Mouse (Mus musculus): ENCODE measurements around the gene H6pd. TPM values are rescaled to one million over a fixed set of nuclear protein-coding genes. Genes with fewer than 3 reads are reported as not detected.

The H6pd gene
- polyA plus RNA-seq, 1 experiment from 2014 or later, result 10.6 TPM

GRCm38 (mm10) chr4:149942831-149943741 is 65.7 kb downstream of the H6pd start:
- no peak overlapping the region for H3K27ac ChIP-seq (replicated peaks)
- H3K4me3 ChIP-seq, result no peak overlapping the region
- H3K9ac ChIP-seq, result no peak overlapping the region
- WGBS, result 53% methylated on average over 10 of the region's 10 CpGs
- no peaks in the 10 kb centered on the region for H3K36me3 ChIP-seq
- no peak for ATAC-seq (ENCODE audit: extremely low read depth, insufficient number of reproducible peaks, low FRiP score, low TSS enrichment)
- no peak overlapping the region for H3K4me2 ChIP-seq
- H3K9me3 ChIP-seq, result no peaks in the 10 kb centered on the region
- peaks cover 63% of the 10 kb centered on the region for H3K4me1 ChIP-seq
- peaks cover 13% of the 10 kb centered on the region; the same call in 1 of the 2 replicates for H3K27me3 ChIP-seq (replicated peaks)

- Histone ChIP-seq H3K36me3 (no peaks in the 10 kb centered on the region), H3K4me1 (peaks cover 49% of the 10 kb centered on the region), H3K9ac (no peak overlapping the region), H3K27ac (replicated peaks) (no peak overlapping the region), H3K4me2 (no peak overlapping the region), H3K4me3 (no peak overlapping the region), H3K9me3 (no peaks in the 10 kb centered on the region), H3K27me3 (replicated peaks) (peaks cover 9% of the 10 kb centered on the region; the same call in 1 of the 2 replicates)
- no peak for ATAC-seq (ENCODE audit: extremely low read depth, insufficient number of reproducible peaks, low FRiP score, low TSS enrichment)
- WGBS, result 68% methylated on average over 18 of the region's 18 CpGs
Measured at GRCm38 (mm10) chr4:149941067-149941755, 67.6 kb downstream of the H6pd start.

GRCm38 (mm10) chr4:149938701-149939100 is 70.1 kb downstream of the H6pd start:
- peaks cover 3% of the 10 kb centered on the region; the same call in 1 of the 2 replicates for H3K27me3 ChIP-seq (replicated peaks)
- H3K4me1 ChIP-seq, result peaks cover 31% of the 10 kb centered on the region
- no peak overlapping the region for H3K4me3 ChIP-seq
- H3K27ac ChIP-seq (replicated peaks), result no peak overlapping the region
- H3K9ac ChIP-seq, result no peak overlapping the region
- no peak overlapping the region for H3K4me2 ChIP-seq
- no peaks in the 10 kb centered on the region for H3K36me3 ChIP-seq
- no peaks in the 10 kb centered on the region for H3K9me3 ChIP-seq
- ATAC-seq (ENCODE audit: extremely low read depth, insufficient number of reproducible peaks, low FRiP score, low TSS enrichment), result no peak
- 47% methylated on average over 8 of the region's 8 CpGs for WGBS

GRCm38 (mm10) chr4:149936921-149937320 is 71.9 kb downstream of the H6pd start:
- Histone ChIP-seq H3K27ac (replicated peaks) (no peak overlapping the region), H3K4me1 (peaks cover 15% of the 10 kb centered on the region), H3K9ac (no peak overlapping the region), H3K27me3 (replicated peaks) (peaks cover 3% of the 10 kb centered on the region; the same call in 1 of the 2 replicates), H3K9me3 (no peaks in the 10 kb centered on the region), H3K4me2 (no peak overlapping the region), H3K36me3 (no peaks in the 10 kb centered on the region), H3K4me3 (no peak overlapping the region)
- no peak for ATAC-seq (ENCODE audit: extremely low read depth, insufficient number of reproducible peaks, low FRiP score, low TSS enrichment)
- 43% methylated on average over 5 of the region's 5 CpGs for WGBS

- ATAC-seq (ENCODE audit: extremely low read depth, insufficient number of reproducible peaks, low FRiP score, low TSS enrichment), result no peak
- Histone ChIP-seq H3K27me3 (replicated peaks) (peaks cover 3% of the 10 kb centered on the region; the same call in 1 of the 2 replicates), H3K4me1 (peaks cover 7% of the 10 kb centered on the region; the same call in 1 of the 2 replicates), H3K36me3 (no peaks in the 10 kb centered on the region), H3K9me3 (no peaks in the 10 kb centered on the region), H3K4me3 (no peak overlapping the region), H3K4me2 (no peak overlapping the region), H3K27ac (replicated peaks) (no peak overlapping the region), H3K9ac (no peak overlapping the region)
- 76% methylated on average over 6 of the region's 6 CpGs for WGBS
Measured at GRCm38 (mm10) chr4:149935470-149935869, 73.4 kb downstream of the H6pd start.

- H3K36me3 ChIP-seq, result no peaks in the 10 kb centered on the region
- 82% methylated on average over 16 of the region's 16 CpGs for WGBS
- H3K27ac ChIP-seq (replicated peaks), result no peak overlapping the region
- H3K4me2 ChIP-seq, result no peak overlapping the region
- H3K9ac ChIP-seq, result no peak overlapping the region
- no peak overlapping the region for H3K4me3 ChIP-seq
- H3K4me1 ChIP-seq, result peaks cover 5% of the 10 kb centered on the region; the same call in 1 of the 2 replicates
- peaks cover 3% of the 10 kb centered on the region; the same call in 1 of the 2 replicates for H3K27me3 ChIP-seq (replicated peaks)
- no peak for ATAC-seq (ENCODE audit: extremely low read depth, insufficient number of reproducible peaks, low FRiP score, low TSS enrichment)
- H3K9me3 ChIP-seq, result no peaks in the 10 kb centered on the region
Measured at GRCm38 (mm10) chr4:149933519-149934245, 75.1 kb downstream of the H6pd start.

GRCm38 (mm10) chr4:149933025-149933424 is 75.8 kb downstream of the H6pd start:
- Histone ChIP-seq H3K4me3 (no peak overlapping the region), H3K27me3 (replicated peaks) (peaks cover 3% of the 10 kb centered on the region; the same call in 1 of the 2 replicates), H3K9ac (no peak overlapping the region), H3K36me3 (no peaks in the 10 kb centered on the region), H3K27ac (replicated peaks) (no peak overlapping the region), H3K4me2 (no peak overlapping the region), H3K4me1 (peaks cover 5% of the 10 kb centered on the region; the same call in 1 of the 2 replicates), H3K9me3 (no peaks in the 10 kb centered on the region)
- no peak for ATAC-seq (ENCODE audit: extremely low read depth, insufficient number of reproducible peaks, low FRiP score, low TSS enrichment)
- WGBS, result 76% methylated on average over 7 of the region's 7 CpGs

- H3K4me3 ChIP-seq, result no peak overlapping the region
- H3K27me3 ChIP-seq (replicated peaks), result peaks cover 3% of the 10 kb centered on the region; the same call in 1 of the 2 replicates
- H3K4me1 ChIP-seq, result peaks cover 5% of the 10 kb centered on the region; the same call in 1 of the 2 replicates
- H3K9ac ChIP-seq, result no peak overlapping the region
- no peaks in the 10 kb centered on the region for H3K9me3 ChIP-seq
- no peak overlapping the region for H3K4me2 ChIP-seq
- H3K27ac ChIP-seq (replicated peaks), result no peak overlapping the region
- ATAC-seq (ENCODE audit: extremely low read depth, insufficient number of reproducible peaks, low FRiP score, low TSS enrichment), result no peak
- H3K36me3 ChIP-seq, result no peaks in the 10 kb centered on the region
- WGBS, result 73% methylated on average over 9 of the region's 9 CpGs
Measured at GRCm38 (mm10) chr4:149932108-149932815, 76.6 kb downstream of the H6pd start.

- no peak overlapping the region for H3K4me2 ChIP-seq
- ATAC-seq (ENCODE audit: extremely low read depth, insufficient number of reproducible peaks, low FRiP score, low TSS enrichment), result no peak
- H3K36me3 ChIP-seq, result no peaks in the 10 kb centered on the region
- peaks cover 3% of the 10 kb centered on the region; the same call in 1 of the 2 replicates for H3K27me3 ChIP-seq (replicated peaks)
- 57% methylated on average over 3 of the region's 3 CpGs for WGBS
- H3K4me1 ChIP-seq, result no peaks in the 10 kb centered on the region
- H3K9ac ChIP-seq, result no peak overlapping the region
- H3K27ac ChIP-seq (replicated peaks), result no peak overlapping the region
- H3K9me3 ChIP-seq, result no peaks in the 10 kb centered on the region
- H3K4me3 ChIP-seq, result no peak overlapping the region
Measured at GRCm38 (mm10) chr4:149930755-149931154, 78.1 kb downstream of the H6pd start.
